Mouse (Mus musculus) adrenal gland, postnatal 10 days (tissue): ENCODE measurements around the gene Cactin. TPM values are rescaled to one million over a fixed set of nuclear protein-coding genes. Genes with fewer than 3 reads are reported as not detected.

Experiments used
- DNase-seq: peaks from one replicate; pipeline ENCODE4 v3.0.0; 2021; ENCODE audit warnings: mixed read lengths
- long read RNA-seq, 2 experiments: library from polyadenylated mRNA; stranded (forward); transcript quantifications; one replicate each; pipeline ENCODE4 v2.0.0; 2021
- total RNA-seq, 2 experiments: library from RNA; stranded (reverse); gene quantifications; 2 replicates each; pipeline ENCODE4 v1.2.3; 2021

Gene Cactin
- 10 to 100 TPM; 29.4 to 35.4 TPM for total RNA-seq
- long read RNA-seq, experiment 1, transcript Cactin-201 (9 exons, 2,715 nt): major isoform, 93 of 118 reads
- long read RNA-seq, experiment 1, partial matches to known transcripts: 13 of 118 reads
- long read RNA-seq, experiment 1, other reads (novel, unspliced or antisense): 12 of 118 reads
- long read RNA-seq, experiment 2, transcript Cactin-201 (9 exons, 2,715 nt): major isoform, 30 of 48 reads
- long read RNA-seq, experiment 2, partial matches to known transcripts: 9 of 48 reads
- long read RNA-seq, experiment 2, other reads (novel, unspliced or antisense): 9 of 48 reads

DNA sequence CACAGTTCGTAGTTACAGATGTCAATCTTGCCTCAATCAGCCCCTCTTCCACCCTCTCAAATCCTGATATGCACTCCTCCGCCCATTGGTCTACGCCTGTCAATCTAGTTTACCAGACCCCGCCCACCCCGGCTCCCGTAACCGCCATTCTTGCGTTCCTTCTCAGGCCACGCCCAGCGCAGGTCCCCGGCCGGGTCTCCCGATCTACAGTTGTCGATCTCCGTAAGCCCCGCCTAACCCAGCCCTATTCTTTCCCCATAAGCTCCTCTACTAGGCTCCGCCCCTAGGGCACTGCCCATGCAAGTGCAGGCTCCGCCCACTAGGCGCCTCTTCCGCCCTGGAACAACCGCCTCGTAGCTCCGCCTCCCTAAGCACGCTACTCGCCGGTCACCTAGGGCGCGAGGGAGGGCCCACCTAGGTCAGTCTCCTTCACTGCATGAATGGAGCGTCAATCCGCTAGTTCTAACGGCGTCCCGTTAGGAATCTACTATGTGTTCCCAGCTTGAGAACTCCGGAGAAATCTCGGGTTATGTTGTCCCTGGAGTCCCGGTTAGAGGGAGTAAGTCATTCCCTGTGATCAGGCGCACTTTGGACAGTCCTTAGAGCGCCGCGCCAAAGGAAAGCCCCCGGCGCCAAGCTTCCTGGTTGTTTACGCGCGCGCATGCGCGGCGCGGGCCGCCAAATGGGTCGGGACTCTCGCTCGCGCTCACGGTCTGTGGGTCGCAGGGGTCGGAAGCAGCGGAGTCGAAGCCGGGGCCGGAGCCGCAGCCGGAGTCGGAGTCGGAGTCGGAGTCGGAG is at the start of gene Cactin:
Gene Cactin, plus strand, starts transcription at position 554 of the 798 bp plus-strand sequence.
- DNase-seq: peak; percentile 99

DNA sequence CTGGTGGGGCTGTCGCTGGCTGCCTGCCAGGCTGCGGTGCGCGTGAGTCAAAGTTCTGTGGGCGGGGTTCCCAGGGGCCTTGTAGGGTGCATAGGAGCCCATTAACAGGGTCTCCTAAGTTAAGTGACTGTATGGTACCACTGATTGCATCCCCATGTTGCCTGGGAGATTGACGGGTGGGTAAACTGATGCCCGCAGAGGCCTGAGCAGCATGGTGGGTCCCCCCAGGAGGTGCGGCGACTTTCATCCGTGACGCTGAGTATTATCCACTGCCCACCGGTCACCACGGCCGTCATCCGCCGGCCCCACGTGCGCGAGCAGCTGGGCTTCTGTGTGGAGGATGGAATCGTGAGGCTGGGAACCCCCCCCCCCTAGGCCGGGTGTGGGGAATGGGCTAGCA is 48.5 kb upstream of the Cactin start:
- DNase-seq: no peak

GRCm38 (mm10) chr10:81273842-81274241 is 47.1 kb upstream of the Cactin start:
- DNase-seq: no peak

DNA sequence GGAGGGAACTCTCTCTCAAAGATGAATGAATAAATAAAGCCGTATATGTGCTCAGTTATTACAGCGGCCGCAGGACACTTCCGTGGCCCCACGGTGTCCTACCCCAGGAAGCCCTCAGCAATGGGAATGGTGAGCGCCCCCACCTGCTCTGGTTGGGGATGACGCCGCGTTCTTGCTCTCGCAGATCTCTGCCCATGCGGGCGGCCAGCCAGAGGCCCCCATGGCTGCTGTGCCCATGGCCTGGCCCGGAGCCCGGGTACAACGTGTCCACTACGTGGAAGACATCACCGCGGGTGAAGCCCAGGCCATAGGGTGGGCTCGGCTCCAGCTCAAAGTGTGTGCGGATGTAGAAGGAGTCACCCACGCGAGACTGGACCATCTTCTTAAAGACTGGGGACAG is 43.2 kb upstream of the Cactin start:
- DNase-seq: no peak

- DNase-seq: no peak
Observed at GRCm38 (mm10) chr10:81279496-81279895, 41.4 kb upstream of the Cactin start.

DNA sequence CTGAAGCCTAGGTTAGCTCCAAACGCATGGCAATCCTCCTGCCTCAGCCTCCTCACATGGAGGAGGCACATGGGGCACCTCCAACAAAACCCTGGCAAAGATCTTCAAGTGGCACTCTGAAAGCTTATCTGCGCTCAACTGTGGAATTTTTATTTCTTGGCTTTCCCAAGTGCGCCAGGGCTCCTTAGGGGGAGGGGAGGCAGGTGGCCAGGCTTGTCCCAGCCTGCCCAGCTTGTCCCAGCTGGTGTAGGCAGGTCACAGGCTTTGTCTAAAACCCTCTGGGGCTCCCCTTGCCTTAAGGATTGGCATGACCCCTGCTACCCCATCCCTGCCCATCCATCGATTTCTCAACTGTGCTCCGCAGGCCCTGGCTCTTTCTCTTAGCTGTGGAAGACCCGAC is 36.7 kb upstream of the Cactin start:
- DNase-seq: no peak

DNA sequence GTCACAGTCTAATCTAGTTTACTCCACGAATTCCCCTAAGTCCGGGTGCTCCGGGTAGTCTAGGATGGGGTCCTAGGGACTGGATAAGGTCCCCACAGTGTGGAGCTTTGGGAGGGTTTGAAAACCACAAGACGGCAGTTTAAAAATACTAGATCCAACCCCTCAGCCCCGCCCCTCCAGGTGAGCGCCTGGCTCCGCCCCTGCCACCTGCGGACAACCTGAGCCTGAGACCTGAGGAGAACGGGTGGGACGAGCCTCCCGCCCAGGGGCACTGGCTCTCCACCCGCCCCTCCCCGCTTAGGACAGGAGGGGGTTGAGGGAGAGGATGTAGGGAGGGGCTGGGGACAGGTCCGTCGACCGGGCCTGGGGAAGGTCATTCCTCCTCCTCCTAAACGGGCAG is 36.2 kb upstream of the Cactin start:
- DNase-seq: no peak

DNA sequence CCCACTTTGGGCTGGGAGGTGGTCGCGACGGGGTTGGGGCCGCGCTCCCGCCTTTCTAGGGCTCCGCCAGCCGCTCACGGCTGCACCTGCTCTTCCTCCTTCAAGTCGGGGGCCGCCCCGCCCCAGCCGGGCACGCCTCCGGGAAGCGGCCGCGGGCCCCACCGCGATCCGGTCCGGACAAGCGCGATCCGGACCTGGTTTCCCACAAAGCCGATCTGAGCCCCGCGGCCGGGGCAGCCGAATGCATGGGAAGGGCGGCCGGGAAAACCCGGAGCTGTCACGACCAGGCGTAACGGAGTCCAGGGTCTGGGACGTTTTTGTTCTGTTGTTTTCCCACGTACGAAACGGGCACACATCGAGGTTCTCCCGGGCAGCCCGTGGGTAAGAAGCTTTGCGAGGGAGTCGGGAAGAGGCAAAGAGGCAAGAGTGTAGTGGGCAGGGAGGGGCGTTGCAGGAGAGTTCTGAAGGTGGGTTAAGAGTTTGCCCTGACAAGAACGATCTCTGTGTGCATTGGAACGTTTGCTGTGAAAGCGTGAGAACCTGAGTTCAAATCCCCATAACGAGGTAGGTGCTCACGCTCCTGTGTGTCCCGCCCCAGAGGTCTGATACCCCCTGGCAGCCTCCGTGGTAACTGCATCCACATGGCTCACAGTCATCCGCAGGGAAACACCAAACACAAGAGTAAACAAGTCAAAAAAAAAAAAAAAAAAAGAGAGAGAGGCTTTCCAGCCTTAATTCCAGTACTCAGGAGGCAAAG is 35.0 kb upstream of the Cactin start:
- DNase-seq: peak; percentile 96

DNA sequence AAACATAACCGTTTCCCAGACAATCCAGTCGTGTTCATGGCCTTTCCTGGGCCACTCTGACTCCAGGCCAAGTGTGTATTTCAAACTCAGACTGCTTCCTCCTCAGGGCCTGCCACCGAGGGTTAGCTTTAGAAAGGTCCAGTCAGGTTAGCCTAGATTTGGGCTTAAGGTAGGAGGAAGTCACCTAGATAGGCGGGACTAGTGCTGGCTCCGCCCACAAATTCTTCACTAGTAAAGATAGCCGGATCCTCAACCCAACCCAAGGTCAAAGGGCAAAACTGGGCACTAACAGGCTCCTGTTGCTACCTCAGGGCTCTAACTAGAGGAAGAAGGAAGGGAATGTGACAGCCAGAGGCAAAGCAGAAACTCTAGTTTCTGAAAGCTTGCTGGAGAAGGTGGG is 34.3 kb upstream of the Cactin start:
- no peak for DNase-seq

DNA sequence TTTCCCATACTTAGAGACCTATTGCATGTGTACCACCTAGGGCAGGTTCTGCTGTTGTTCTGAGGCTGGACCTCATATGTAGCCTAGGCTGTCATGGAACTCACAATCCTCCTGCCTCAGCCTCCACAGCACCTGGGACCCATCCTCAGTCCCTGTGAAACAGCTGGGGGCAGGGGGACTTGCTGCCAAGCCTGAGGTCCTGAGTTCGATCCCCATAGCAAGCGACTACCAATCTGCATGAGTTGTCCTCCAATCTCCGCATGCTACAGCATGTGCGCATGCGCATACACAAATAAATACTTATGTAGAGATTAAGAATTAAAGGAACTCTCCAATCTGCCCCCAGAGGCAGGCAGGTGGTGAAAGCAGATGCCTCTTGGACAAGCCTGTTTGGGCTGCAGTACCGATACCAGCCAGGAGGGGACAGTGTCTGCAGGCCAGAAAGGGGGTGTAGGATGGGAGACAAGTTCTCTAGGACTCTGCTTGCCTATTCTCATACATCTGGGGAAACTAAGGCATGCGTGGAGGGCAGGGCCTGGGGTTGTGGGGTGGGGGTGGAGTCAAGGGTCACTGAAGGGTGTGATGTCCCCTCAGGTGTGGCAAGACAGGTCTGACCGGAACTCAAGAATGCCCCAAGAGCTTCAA is 33.3 kb upstream of the Cactin start:
- peak; percentile 74 for DNase-seq

GRCm38 (mm10) chr10:81288601-81289000 is 32.3 kb upstream of the Cactin start:
- DNase-seq: peak; percentile 56

DNA sequence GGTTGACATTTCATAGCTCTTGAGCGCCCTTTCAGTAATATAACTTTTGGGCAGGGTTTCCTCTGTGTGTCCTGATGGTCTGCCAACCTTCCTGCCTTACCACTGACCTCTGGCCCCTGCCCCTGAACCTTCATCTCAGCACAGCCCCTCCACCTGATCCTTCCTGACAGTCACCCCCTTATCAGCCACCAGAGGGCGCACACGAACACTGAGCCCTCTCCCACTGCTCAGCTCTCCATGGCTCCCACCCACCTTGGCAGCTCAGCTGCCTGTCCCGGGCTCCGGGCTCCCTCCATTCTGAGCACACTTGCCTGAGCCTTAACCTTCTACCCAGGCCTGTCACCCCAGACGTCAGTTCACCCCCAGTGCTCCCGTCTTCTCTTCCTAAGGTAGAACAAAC is 31.6 kb upstream of the Cactin start:
- peak; percentile 73 for DNase-seq

GRCm38 (mm10) chr10:81289811-81290210 is 31.1 kb upstream of the Cactin start:
- no peak for DNase-seq

GRCm38 (mm10) chr10:81290698-81291460 is 30.0 kb upstream of the Cactin start:
- no peak for DNase-seq

GRCm38 (mm10) chr10:81291511-81292104 is 29.3 kb upstream of the Cactin start, which contains the start of gene Tjp3:
Tjp3 (minus strand) TSS chr10:81291581.
- no peak for DNase-seq

DNA sequence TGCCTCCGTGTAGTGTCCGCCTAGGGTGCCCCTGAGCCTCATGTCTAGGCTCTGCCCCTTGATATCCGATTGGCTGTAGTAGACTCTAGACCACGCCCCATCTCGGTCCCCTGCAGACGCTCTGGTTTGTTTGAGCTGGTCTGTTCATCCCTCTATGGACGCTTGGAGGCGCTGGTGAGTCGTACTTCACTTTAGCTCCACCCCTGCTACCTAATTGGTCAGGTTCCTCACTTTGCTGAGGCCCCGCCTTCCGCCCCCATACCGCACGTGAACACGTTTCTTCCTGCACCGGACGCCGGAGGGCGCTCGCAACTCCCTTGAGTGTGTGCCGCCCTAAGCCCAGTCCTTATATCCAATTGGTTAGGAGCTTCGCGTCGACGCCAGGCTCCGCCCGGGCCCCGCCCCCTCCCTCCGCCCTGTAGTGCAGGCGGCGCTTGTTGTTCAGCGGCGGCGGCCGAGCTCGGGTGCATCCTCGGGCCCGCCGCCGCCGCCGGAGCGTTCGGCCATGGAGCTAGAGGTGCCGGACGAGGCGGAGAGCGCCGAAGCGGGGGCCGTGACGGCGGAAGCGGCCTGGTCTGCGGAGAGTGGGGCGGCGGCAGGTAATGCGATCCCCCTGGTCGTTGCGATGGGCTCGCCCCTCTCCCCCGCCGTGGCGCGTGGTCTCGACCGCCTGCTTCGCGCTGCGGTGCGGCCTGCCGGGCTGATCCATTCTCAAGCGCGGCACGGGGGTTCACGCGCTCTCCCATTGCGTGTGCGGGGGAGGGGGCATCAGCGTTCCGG is 28.2 kb upstream of the Cactin start, which contains the start of gene Pip5k1c:
Gene Pip5k1c, plus strand, starts transcription at position 410 of the 780 bp plus-strand sequence.
- DNase-seq: peak; percentile 99

DNA sequence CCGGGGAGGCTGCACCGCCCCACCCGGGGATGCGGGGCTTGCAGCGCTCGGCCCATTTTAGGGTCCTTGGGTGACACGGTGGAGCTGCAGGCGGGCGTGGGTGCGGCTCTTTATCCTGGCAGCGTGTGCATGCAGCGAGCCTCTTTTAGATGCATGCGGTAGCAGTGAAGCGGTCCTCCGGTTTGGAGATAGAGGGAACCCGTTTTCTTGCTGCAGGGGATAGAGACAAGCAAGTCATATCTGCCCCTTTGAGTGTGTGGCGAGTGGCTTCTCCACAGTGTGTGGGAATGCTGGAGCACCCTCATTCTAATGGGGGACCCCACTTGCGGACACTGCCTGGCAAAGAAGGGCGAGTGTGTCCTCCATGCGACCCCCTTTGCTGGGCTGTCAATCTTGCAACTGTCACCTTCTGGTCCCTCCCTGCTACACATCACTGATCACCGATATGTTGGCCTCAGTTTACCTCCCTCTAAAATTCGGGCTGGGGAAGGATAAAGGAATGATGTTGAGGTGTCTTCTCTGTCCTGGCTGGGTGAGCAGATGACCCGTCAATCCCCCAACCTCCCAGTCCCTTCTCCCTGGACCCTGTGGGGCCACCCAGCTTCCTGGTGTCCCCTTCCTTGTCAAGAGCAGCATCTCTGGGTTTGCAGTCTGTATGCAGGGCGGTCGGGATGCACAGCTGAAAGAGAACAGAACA is 27.4 kb upstream of the Cactin start:
- no peak for DNase-seq

DNA sequence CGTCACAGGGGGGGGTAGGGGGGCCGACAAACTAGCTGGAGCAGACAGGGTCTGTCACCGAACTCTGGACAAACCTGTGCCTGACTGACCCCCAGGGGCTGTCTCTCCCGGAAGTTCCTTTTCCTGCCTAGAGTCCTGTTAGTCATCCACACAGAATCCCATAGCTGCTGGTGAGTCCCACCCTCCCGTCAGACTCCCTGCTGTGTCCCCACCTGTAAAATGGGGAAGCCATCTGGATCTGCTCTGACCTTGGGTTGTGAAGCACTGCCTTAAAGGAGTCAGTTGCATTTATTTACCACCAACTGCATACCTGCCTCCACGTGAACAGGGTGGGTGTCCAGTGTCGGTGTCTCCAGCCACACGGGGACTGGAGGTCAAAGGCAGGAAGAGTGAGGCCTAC is 26.5 kb upstream of the Cactin start:
- DNase-seq: no peak

DNA sequence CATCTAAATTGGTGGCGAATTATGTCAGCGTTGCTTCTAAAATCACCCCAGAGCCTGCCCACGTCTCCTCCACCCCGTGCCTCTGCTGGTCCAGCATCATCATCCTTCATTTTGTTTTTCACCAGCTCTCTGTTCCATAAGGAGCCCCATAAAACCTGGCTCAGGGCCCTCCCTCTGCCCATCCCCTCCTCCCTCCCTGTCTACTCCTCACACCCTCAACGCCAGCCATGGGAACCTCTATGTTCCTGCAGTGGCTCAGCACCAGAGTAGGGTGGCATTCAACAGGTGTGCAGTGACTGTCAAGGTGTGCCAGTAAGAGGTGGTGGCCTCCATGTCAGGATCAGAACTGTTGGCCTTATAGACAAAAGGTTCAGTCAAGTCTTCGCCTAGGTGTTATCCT is 25.7 kb upstream of the Cactin start:
- no peak for DNase-seq

- DNase-seq: no peak
Observed at GRCm38 (mm10) chr10:81297246-81297645, 23.7 kb upstream of the Cactin start.
